Mouse (Mus musculus): ENCODE data around the gene Slc35f4.

The Slc35f4 gene

GRCm38 (mm10) chr14:49446461-49446860 is 79.4 kb downstream of the Slc35f4 start:
- no peak for TF ChIP-seq GATA4 (IDR thresholded peaks at IDR 0.05; ENCODE audit: insufficient replicate concordance, low read length)

- no peak for TF ChIP-seq GATA4 (IDR thresholded peaks at IDR 0.05; ENCODE audit: insufficient replicate concordance, low read length)
These were observed 89.0 kb downstream of the Slc35f4 start for GRCm38 (mm10) chr14:49436811-49437210.

GRCm38 (mm10) chr14:49431821-49432220 is 94.0 kb downstream of the Slc35f4 start:
- no peak for TF ChIP-seq GATA4 (IDR thresholded peaks at IDR 0.05; ENCODE audit: insufficient replicate concordance, low read length)

GRCm38 (mm10) chr14:49392482-49392881 is 133.4 kb downstream of the Slc35f4 start:
- no peak for TF ChIP-seq GATA4 (IDR thresholded peaks at IDR 0.05; ENCODE audit: insufficient replicate concordance, low read length)

GRCm38 (mm10) chr14:49362161-49362560 is 163.7 kb downstream of the Slc35f4 start:
- no peak for TF ChIP-seq GATA4 (IDR thresholded peaks at IDR 0.05; ENCODE audit: insufficient replicate concordance, low read length)

GRCm38 (mm10) chr14:49355561-49355960 is 170.3 kb downstream of the Slc35f4 start:
- no peak for TF ChIP-seq GATA4 (IDR thresholded peaks at IDR 0.05; ENCODE audit: insufficient replicate concordance, low read length)

GRCm38 (mm10) chr14:49348897-49349250 is 177.0 kb downstream of the Slc35f4 start:
- TF ChIP-seq GATA4 (IDR thresholded peaks at IDR 0.05; ENCODE audit: insufficient replicate concordance, low read length): no peak

- no peak for TF ChIP-seq GATA4 (IDR thresholded peaks at IDR 0.05; ENCODE audit: insufficient replicate concordance, low read length)
These were observed 177.5 kb downstream of the Slc35f4 start for GRCm38 (mm10) chr14:49348164-49348896.

- TF ChIP-seq GATA4 (IDR thresholded peaks at IDR 0.05; ENCODE audit: insufficient replicate concordance, low read length): no peak
These were observed 180.0 kb downstream of the Slc35f4 start for GRCm38 (mm10) chr14:49345835-49346234.

- no peak for TF ChIP-seq GATA4 (IDR thresholded peaks at IDR 0.05; ENCODE audit: insufficient replicate concordance, low read length)
These were observed 188.8 kb downstream of the Slc35f4 start for GRCm38 (mm10) chr14:49337011-49337410.

- TF ChIP-seq GATA4 (IDR thresholded peaks at IDR 0.05; ENCODE audit: insufficient replicate concordance, low read length): no peak
These were observed 192.0 kb downstream of the Slc35f4 start for GRCm38 (mm10) chr14:49333841-49334240.

GRCm38 (mm10) chr14:49316493-49316894 is 209.4 kb downstream of the Slc35f4 start:
- no peak for TF ChIP-seq GATA4 (IDR thresholded peaks at IDR 0.05; ENCODE audit: insufficient replicate concordance, low read length)

GRCm38 (mm10) chr14:49313981-49314380 is 211.9 kb downstream of the Slc35f4 start:
- TF ChIP-seq GATA4 (IDR thresholded peaks at IDR 0.05; ENCODE audit: insufficient replicate concordance, low read length): no peak

GRCm38 (mm10) chr14:49313376-49313775 is 212.5 kb downstream of the Slc35f4 start:
- TF ChIP-seq GATA4 (IDR thresholded peaks at IDR 0.05; ENCODE audit: insufficient replicate concordance, low read length): no peak

- TF ChIP-seq GATA4 (IDR thresholded peaks at IDR 0.05; ENCODE audit: insufficient replicate concordance, low read length): no peak
These were observed 214.3 kb downstream of the Slc35f4 start for GRCm38 (mm10) chr14:49311548-49311947.

- no peak for TF ChIP-seq GATA4 (IDR thresholded peaks at IDR 0.05; ENCODE audit: insufficient replicate concordance, low read length)
These were observed 214.8 kb downstream of the Slc35f4 start for GRCm38 (mm10) chr14:49311091-49311492.

- no peak for TF ChIP-seq GATA4 (IDR thresholded peaks at IDR 0.05; ENCODE audit: insufficient replicate concordance, low read length)
These were observed 216.2 kb downstream of the Slc35f4 start for GRCm38 (mm10) chr14:49309670-49310069.

Measured in liver, adult (tissue).